Mouse (Mus musculus): ENCODE results near the gene Ldlr.
"Not testable (repeated sequence)": the region's sequence is repeated elsewhere in the genome, so short reads cannot be mapped to it uniquely, and the experiment has no call there.

Gene Ldlr

DNA sequence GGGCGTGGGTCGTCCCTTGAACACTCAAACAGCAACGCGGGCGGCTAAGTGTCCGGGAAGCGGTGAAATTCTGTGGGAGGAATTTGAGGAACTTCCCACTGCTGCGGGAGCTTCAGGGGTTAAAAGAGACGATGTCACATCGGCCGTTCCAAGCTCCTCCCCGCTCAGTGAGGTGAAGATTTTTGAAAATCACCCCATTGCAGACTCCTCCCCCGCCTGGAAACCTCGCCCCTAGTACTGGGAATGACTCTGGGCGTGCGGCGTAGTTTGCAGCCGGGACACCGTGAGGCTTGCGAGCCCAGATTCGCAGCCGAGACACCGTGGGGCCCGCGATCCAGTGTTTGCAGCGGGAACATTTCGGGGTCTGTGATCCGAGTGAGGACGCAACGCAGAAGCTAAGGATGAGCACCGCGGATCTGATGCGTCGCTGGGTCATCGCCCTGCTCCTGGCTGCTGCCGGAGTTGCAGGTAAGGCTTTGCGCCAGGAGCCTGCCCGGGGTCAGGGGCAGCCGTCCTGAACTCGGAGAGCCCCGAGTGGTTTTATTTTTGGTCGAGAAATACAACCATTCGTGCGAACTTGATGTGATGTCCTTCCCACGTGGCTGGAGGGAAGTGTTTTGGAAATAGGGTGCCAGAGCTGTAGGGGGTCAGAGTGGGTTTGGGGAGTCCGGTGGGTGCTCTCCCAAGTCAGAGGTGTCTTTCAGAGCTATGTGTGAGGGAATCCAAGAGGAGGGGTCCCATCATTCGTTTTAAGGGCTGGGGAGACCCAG lies at the start of gene Ldlr:
Gene Ldlr (plus strand): TSS at position 107 of the 770 bp plus-strand sequence.
- DNase-seq (ENCODE audit: low spot score in 2 of 2) = peak; percentile 54 to 78

DNA sequence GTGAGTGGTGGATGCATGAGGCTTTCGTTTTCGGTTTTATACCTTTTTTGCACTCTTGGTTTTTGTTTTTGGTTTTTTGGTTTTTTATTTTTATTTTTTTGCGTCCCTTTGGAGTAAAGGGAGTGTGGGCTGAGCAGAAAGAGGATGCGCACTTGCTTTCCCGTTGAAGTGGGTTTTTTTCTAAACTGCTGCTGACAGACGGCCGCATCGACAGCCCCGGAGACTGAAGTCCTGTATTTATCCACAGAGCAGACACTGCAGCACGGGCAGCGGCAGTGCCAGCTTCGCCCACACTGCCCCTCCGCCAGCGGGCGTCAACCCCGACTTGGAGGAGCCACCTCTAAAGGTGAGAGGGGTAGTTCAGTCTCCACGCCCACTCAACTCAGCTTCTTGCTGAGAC lies 45.6 kb upstream of the Ldlr start:
- peak in 1 of 2 experiments; percentile 35 for DNase-seq (ENCODE audit: low spot score in 2 of 2)

DNA sequence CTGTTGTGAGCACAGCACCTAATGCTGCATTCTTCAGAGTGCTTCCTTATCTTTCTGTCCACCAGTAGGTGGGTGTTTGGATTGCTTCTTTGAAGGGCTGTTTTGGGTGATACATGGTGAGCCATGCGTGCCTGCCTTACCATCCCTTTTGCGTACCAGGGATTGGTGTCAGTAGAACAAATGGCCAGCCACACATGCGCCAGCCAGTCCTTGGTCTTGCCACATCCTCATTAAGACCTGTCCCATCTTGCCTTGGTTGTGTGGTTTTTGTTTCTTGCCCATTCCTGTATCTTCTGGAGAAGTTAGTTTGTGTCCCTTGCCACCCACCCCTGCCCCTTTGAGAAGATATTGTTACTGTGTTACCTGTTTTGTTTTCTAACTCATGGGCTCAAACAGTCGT lies 42.8 kb upstream of the Ldlr start:
- DNase-seq (ENCODE audit: low spot score in 2 of 2) = no peak

DNA sequence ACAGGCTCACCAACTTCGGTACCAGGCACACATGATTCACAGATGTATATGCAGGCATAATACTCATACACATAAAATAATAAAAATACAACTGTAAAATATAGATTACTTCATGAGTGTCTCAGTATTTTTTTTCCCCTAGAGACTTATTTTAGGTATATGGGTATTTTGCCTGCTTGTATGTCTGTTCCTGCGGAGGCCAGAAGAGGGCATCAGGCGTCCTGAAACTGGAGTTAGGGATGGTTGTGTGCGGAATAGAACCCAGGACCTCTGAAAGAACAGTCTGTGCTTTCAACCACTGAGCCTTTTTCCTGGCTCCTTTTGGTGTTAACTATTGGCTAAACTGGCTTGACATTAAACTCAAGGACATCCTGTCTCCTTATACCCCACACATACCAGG lies 40.5 kb upstream of the Ldlr start:
- DNase-seq (ENCODE audit: low spot score in 2 of 2) = no peak

DNA sequence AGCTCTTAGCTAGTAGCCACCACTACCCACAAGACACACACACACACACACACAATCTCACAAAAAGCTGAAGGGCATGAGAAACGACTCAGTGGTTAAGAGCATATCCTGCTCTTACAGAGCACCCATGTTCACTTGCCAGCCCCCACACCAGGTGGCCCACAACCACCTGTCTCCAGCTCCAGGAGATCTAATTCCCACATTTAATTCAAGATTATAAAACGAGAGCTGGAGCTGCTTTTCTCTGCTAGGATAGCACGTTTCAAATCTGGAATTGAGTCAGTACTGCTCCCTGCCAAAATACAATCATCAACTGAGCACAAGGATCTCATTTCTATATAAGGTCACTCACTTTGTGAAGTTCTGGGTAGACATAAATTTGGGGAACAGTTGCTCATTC lies 39.4 kb upstream of the Ldlr start:
- DNase-seq (ENCODE audit: low spot score in 2 of 2) = peak in 1 of 2 experiments; percentile 21

DNA sequence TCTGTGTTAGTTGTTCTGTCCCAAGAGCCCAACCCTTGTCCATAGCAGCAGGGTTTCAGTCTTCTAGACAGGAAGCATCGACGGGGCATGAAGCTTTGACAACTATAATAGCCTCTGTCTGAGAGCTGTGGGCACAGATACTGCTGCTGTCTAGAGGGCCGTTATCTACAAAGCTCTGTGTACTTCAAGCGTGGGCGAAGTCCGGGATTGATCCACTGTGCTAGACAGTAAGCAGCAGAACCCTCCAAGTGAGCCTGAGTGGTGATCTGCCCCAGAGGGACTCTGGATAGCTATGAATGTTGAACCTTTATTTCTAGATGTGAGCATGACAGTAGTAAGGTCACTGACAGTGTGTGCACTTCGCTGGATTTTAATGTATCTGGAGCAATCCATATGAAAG lies 34.7 kb upstream of the Ldlr start:
- DNase-seq (ENCODE audit: low spot score in 2 of 2) = no peak

DNA sequence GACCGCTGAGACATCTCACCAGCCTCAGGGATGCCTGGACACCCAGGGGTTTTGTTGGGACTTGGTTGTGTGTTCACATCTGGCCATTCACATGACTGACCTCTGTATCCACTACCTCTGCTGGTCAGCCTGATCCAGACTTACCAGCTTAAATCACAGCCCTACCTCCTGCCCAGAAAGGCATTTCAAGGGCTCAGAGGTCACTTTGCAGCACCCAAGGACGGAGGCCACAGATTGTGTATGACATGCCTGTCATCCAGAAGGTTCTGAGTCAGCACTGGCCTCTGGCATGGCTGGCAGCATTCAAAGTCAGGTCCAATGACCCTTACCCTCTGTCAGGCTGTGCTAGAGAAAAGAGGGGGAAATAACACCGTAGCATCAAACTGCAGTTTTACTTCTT lies 33.3 kb upstream of the Ldlr start:
- no peak for DNase-seq (ENCODE audit: low spot score in 2 of 2)

DNA sequence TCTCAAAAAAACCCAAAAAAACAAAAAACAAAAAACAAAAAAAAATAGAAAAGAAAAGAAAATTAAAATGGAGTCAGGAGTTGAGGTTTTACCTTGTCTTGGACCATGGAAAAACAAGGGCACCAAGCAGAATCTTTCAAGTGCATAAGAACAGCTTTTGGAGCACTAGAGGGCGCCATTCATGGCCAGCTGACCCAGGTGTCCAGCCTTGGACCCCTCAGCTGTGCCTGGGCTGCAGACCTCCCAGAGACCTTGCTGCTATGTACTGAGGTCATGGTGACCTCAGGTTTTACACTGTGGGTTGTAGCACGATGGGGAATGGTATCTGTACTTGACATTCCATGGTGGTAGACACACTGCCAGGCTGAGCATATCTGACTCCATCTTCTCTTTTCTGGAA lies 31.4 kb upstream of the Ldlr start:
- DNase-seq (ENCODE audit: low spot score in 2 of 2) = no peak

DNA sequence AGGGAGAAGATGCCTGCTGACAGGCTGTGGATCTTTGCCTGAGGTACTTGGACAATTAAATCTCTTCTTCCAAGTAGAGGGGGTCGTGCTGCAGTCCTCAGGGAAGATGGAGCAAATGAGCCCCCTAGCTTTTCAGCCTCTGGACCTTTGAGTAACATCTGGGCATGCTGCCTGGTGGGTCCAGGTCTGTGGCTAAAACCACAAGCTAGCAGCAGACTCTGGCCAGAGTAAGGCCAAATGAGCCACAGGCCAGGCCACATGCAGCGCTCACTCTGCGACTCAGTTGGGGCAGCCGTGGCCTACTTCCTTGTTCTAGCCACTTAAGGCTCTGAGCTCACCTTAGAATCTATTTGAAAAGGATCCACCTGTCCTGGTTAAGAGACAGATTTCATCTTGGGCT lies 30.8 kb upstream of the Ldlr start:
- no peak for DNase-seq (ENCODE audit: low spot score in 2 of 2)

DNA sequence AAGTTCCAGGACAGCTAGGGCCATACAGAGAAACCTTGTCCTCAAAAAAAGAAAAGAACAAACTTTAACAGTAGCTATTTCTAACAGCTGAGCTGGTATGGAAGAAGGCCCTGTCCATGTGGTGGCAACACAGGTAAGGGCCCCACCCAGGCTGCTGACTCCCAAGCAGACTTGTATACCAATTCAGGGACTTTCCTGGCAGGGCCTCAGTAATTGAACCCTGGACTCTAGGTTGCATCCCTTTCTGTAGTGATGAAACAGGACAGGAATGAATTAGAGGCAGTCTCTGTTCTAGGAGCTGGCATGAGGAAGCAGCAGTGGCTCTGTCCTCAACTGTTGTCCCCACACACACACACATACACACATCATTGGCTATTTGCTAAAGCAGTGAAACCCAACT lies 29.2 kb upstream of the Ldlr start:
- no peak for DNase-seq (ENCODE audit: low spot score in 2 of 2)

DNA sequence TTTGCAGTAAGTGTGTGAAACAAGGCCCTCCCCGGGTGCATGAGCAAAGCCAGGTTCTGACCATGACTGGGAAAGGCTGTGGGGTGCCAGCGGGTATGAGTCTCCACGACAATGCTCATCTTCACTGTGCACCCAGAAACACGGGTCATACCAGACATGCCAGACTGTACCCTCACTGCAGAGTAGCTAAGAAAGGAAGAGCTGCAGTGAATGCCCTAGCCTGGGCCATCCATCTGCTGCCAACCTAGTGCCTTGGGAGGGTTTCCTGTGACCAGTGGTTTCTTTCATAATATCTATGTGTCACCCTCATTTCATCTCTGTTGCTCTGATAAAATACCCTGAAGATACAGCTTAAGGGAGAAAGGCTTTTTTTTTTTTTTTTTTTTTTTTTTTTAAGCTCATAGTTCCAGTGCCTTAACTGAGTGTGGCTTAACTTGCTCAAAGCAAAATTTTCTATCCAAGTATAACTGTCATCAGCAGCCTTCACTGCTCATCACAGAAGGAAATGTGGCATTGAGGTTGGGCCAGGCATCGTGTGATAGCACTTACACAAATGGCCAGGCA lies 28.0 kb upstream of the Ldlr start:
- DNase-seq (ENCODE audit: low spot score in 2 of 2) = no peak

DNA sequence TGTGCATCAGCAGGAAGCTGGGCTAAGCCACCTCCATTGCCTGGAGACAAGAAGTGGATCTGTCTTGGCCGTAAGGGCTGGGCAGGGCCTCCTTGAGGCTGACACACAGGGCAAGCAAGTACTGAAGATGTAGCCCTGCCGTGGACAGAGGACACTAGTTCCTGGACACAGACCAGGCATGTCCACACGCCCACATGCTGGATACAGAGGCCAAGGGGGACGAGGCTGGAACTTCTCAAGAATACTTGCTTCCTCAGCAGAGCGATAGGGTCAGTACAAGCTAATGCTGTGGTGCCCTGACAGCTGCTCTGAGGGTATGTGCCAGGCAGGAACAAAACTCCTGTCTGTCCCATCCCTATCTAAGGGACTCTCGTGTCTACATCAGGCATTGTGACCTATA lies 26.2 kb upstream of the Ldlr start:
- DNase-seq (ENCODE audit: low spot score in 2 of 2) = no peak

DNA sequence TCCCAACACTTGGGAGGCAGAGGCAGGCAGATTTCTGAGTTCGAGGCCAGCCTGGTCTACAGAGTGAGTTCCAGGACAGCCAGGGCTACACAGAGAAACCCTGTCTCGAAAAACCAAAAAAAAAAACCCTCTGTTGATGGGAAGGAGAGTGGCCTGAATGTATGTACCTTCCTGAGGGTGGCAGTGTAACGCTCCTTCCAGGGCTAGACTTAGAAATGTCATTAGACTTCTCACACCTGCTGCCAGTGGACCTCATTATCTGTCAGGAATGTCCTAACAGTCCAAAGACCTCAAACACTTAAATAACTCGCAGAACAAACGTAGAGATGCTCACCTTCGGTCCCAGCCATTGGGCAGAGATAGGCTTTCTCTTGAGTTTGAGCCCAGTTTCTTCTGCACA lies 24.0 kb upstream of the Ldlr start:
- not testable (repeated sequence) for DNase-seq (ENCODE audit: low spot score in 2 of 2)

DNA sequence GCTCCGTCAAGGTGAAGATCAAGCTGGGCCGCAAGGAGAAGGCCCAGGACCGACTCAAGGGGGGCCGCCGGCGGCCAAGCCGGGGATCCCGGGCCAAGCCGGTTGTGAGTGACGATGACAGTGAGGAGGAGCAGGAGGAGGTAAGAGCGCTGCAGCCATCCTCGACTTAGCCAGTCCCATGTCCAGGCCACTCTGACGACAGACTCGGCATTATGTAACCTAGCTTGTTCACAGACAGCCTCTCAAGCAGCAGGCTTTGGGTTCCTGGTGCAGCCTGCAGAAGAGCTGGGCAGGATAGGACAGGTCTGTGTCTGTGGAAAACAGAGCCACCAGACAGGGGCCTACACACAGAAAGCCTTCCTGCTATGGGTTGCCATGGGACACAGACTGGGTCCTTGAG lies 22.2 kb upstream of the Ldlr start:
- peak in 1 of 2 experiments; percentile 40 for DNase-seq (ENCODE audit: low spot score in 2 of 2)

DNA sequence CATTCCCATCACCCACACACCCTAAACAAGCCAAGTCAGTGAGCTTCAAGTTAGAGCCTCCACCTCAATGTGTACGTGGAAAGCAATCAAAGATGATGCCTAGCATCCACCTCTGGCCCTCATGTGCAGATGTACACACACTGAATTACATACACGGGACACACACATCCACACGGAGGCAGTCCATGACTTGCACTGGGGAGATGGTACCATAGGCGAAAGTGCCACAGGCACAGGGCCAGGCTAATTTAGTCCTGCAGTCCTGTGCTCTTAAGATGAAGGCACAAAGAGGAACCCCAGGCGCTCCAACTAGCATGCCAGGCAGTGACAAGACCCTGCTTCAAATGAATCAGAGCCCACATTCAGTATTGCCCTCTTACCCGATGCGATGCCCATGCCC lies 19.8 kb upstream of the Ldlr start:
- DNase-seq (ENCODE audit: low spot score in 2 of 2) = no peak

DNA sequence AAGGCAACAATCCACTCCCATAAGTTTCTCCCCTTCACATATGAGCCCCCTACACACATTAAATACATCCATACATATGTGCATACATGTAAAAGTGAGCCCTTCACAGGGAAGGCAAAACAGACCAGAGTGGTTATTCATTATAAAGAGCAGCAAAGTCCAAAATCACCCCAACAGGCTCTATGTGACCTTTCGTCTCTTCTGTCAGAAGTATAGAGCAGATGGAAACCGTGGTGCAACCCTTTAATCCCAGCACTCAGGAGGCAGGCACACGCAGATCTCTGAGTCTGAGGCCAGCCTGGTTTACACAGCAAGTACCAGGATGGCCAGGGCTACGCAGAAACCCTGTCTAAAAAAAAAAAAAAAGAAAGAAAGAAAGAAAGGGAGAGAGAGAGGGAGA lies 17.2 kb upstream of the Ldlr start:
- no peak for DNase-seq (ENCODE audit: low spot score in 2 of 2)

DNA sequence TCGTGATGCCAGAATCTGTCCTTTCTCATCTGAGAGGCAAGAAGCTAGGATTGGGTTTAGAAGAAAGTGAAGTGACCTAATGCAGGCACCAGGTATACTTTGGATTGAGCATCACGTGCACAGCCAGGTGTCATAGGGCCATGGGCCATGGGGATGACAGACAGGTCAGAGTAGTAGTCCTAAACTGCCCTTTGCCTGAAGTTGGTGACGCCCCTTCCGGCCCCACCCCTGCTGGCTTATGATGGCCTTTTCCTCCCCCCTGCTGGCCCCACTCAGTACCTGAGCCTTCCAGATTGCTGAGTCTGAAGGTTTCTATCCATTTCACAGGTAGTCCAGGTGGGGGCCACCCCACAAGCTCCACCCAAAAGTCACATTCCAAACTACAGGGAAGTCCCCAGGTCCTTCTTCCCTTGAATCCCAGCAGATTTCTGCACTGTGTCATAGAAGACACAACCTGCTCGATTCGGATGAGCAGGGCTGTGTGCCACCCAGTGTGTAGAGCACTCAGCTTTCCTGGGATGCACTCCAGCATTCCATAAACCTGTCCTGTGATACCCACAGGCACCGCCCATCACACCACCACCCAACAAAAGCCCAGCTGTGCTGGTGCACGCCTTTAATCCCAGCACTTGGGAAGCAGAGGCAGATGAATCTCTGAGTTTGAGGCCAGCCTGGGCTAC lies 16.6 kb upstream of the Ldlr start:
- no peak for DNase-seq (ENCODE audit: low spot score in 2 of 2)

DNA sequence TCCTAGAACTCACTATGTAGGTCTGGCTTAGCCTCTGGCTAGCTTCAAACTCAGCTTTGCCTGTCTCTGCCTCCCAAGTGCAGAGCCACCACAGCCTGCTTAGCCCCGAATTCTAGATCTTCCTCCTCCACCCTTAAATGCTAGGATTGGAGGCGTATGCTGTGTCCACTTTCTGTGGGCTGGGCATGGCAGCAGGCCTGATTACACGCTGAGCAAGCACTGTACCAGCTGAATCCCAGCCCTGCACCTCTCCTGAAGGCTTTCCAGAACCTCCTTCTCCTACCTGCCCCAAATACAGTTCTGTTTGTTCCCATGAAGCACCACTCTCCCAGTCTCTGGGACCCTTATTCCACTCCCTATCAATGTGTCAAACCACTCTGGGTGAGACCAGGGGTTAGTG lies 13.9 kb upstream of the Ldlr start:
- DNase-seq (ENCODE audit: low spot score in 2 of 2) = no peak

DNA sequence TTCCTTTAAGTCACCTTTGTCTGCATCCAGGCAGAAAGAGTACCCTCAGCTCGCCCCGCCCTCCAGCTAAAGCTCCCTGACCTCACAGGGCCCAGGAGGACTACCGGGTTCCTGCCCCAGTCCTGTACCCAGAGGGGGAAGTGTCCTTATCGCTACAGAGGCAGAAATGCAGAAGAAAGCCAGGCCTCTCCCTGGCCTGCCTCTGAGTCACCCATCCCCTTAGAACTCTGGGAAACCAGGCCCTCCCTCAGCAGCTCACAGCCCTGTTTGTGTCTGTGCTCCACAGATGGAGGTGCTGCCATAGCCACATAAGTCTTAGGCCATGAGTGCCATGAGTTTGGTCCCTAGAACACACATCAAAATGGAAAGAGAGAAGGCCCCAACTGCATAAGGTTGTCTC lies 8.0 kb upstream of the Ldlr start:
- DNase-seq (ENCODE audit: low spot score in 2 of 2) = no peak

DNA sequence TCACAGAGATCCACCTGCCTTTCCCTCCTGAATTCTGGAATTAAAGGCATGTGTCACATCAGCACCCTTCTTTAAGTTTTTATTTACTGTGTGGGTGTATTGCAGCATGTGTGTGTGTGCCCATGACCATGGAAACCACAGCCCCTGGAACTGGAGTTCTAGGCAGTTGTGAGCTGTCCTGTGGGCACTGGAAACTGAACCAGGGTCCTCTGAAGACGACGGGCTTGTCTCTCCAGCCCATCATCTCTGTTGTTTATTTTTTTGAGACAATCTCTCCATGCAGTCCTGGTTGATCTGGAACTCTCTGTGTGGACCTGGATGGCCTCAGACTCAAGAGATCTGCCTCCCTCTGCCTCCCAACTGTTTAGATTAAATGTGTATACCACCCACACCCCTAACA lies 6.3 kb upstream of the Ldlr start:
- no peak for DNase-seq (ENCODE audit: low spot score in 2 of 2)

DNA sequence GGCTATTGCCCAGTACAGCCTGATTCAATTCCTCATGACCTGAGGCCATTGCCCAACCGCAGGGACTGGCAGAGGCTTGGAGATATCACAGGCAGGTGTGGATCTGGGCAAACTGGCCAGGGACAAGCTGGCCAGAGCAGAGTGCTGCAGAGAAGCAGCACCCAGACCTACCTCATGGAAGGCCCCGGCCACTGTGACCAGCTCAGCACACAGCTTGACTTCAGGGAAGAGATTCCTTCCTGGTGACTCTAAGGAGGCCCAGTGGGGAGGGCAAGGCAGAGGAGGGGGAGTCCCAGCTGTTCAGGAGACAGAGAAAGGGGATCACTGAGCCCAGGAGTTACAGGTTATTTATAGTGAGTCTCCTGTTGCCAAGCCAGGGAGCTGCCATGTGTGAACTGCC lies 2.2 kb upstream of the Ldlr start:
- DNase-seq (ENCODE audit: low spot score in 2 of 2) = no peak

DNA sequence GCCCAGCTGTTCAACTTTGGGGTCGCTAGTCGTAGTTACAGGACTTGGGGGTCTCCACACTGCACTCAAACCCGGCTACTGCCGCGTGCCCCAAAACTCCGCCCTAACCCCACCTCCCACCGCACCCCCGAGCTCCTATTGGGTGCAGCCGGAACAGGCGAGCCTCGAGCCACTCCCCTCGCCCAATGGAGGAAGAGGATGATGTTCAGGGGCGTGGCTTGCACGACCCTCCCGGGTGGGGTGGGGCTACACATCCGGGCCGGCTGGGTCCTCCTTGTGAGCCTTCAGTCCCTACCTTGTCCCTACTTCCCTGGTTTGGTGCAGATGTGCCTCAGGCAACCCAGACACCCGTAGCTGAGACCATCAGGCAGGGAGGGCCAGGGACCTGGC lies 859 bp downstream of the Ldlr start:
- DNase-seq (ENCODE audit: low spot score in 2 of 2) = peak; percentile 74 to 90

Data from left cerebral cortex, adult 9 months (tissue).